Mouse (Mus musculus) liver, embryonic 12.5 days (tissue): ENCODE results near the gene Tsen15. TPM values are rescaled to one million over a fixed set of nuclear protein-coding genes. Genes with fewer than 3 reads are reported as not detected.
A peak's percentile ranks its signal among the peaks of the same experiment; 100 is the strongest.

Experiments
- ATAC-seq: fragments of 200-750 bp; cut with Nextera tagmentation; 2 replicates; pipeline ENCODE4 v1.8.0; 2017; ENCODE audit warnings: moderate number of reproducible peaks, mild to moderate bottlenecking, moderate library complexity
- H3K27ac ChIP-seq: fragments of 300-500 bp; sonication (generic); 2 replicates; pipeline ENCODE4 v1.5.1; 2016; ENCODE audit warnings: mild to moderate bottlenecking
- H3K27me3 ChIP-seq: fragments of 300-500 bp; sonication (generic); replicated peaks from 2 replicates; pipeline ENCODE4 v1.6.1; 2016; ENCODE audit warnings: mild to moderate bottlenecking, moderate library complexity
- H3K36me3 ChIP-seq: fragments of 300-500 bp; sonication (generic); 2 replicates; pipeline ENCODE4 v1.6.1; 2016; ENCODE audit warnings: mild to moderate bottlenecking, moderate library complexity
- H3K4me1 ChIP-seq: fragments of 300-500 bp; sonication (generic); 2 replicates; pipeline ENCODE4 v1.6.1; 2016
- H3K4me2 ChIP-seq: fragments of 300-500 bp; sonication (generic); 2 replicates; pipeline ENCODE4 v1.6.1; 2016; ENCODE audit warnings: mild to moderate bottlenecking, moderate library complexity
- H3K4me3 ChIP-seq: fragments of 300-500 bp; sonication (generic); 2 replicates; pipeline ENCODE4 v1.5.1; 2016; ENCODE audit warnings: mild to moderate bottlenecking, moderate library complexity
- H3K9ac ChIP-seq: fragments of 300-500 bp; sonication (generic); 2 replicates; pipeline ENCODE4 v1.6.1; 2016; ENCODE audit warnings: mild to moderate bottlenecking, moderate library complexity
- H3K9me3 ChIP-seq: fragments of 300-500 bp; sonication (generic); replicated peaks from 2 replicates; pipeline ENCODE4 v1.6.1; 2016; ENCODE audit warnings: mild to moderate bottlenecking, moderate library complexity
- WGBS: fragments of 180-500 bp; shearing (Covaris S2); methylation state at CpG from one replicate; pipeline ENCODE4 v1.1.7; 2016; ENCODE audit not compliant: insufficient replicate concordance; 5-methylcytosine and 5-hydroxymethylcytosine counted together
- polyA plus RNA-seq: library from polyadenylated mRNA; unstranded; fragments of >200 nt; fragmentation: Nextera tagmentation; extraction: Ambion mirVana; gene quantifications from 2 replicates; pipeline ENCODE4 v1.2.1, GENCODE M21; 2016

Tsen15 gene
- polyA plus RNA-seq, 1 experiment from 2014 or later, result 46.5 TPM

GRCm38 (mm10) chr1:152369139-152369538, 17.3 kb downstream of the Tsen15 start:
- Histone ChIP-seq H3K27ac (no peak overlapping the region), H3K36me3 (peaks cover 37% of the 10 kb centered on the region), H3K4me1 (no peaks in the 10 kb centered on the region), H3K4me2 (no peak overlapping the region), H3K4me3 (no peak overlapping the region), H3K9me3 (no peaks in the 10 kb centered on the region), H3K9ac (no peak overlapping the region), H3K27me3 (no peaks in the 10 kb centered on the region)
- 30% methylated on average over 4 of the region's 4 CpGs for WGBS
- ATAC-seq, result 0 out of 2 replicates have a peak, but pooled peaks have one; percentile 46

GRCm38 (mm10) chr1:152368311-152369088, 18.0 kb downstream of the Tsen15 start:
- Histone ChIP-seq H3K9me3 (no peaks in the 10 kb centered on the region), H3K4me2 (no peak overlapping the region), H3K36me3 (peaks cover 34% of the 10 kb centered on the region)

GRCm38 (mm10) chr1:152356721-152357120, 29.8 kb downstream of the Tsen15 start:
- Histone ChIP-seq H3K36me3 (no peaks in the 10 kb centered on the region), H3K9me3 (no peaks in the 10 kb centered on the region), H3K4me1 (no peaks in the 10 kb centered on the region), H3K27me3 (no peaks in the 10 kb centered on the region), H3K27ac (no peak overlapping the region), H3K4me3 (no peak overlapping the region), H3K4me2 (no peak overlapping the region), H3K9ac (no peak overlapping the region)
- no peak for ATAC-seq
- 71% methylated on average over 4 of the region's 4 CpGs for WGBS

More at GRCm38 (mm10) chr1:152368311-152369088, 18.0 kb downstream of the Tsen15 start:
- H3K4me3 ChIP-seq, result no peak overlapping the region
- no peak for ATAC-seq
- H3K27ac ChIP-seq, result no peak overlapping the region
- no peaks in the 10 kb centered on the region for H3K27me3 ChIP-seq
- 64% methylated on average over 13 of the region's 13 CpGs for WGBS
- H3K9ac ChIP-seq, result no peak overlapping the region
- no peaks in the 10 kb centered on the region for H3K4me1 ChIP-seq

- no peak overlapping the region for H3K4me2 ChIP-seq
- H3K9ac ChIP-seq, result no peak overlapping the region
- H3K9me3 ChIP-seq, result no peaks in the 10 kb centered on the region
- no peaks in the 10 kb centered on the region for H3K27me3 ChIP-seq
- H3K27ac ChIP-seq, result no peak overlapping the region
- H3K36me3 ChIP-seq, result no peaks in the 10 kb centered on the region
- ATAC-seq, result no peak
- H3K4me3 ChIP-seq, result no peak overlapping the region
- no peaks in the 10 kb centered on the region for H3K4me1 ChIP-seq
Measured at GRCm38 (mm10) chr1:152347946-152348345, 38.5 kb downstream of the Tsen15 start.

- no peak overlapping the region for H3K9ac ChIP-seq
- no peaks in the 10 kb centered on the region for H3K9me3 ChIP-seq
- H3K4me1 ChIP-seq, result no peaks in the 10 kb centered on the region
- no peak for ATAC-seq
- H3K27me3 ChIP-seq, result no peaks in the 10 kb centered on the region
- H3K4me3 ChIP-seq, result no peak overlapping the region
- no peak overlapping the region for H3K4me2 ChIP-seq
- H3K27ac ChIP-seq, result no peak overlapping the region
- H3K36me3 ChIP-seq, result no peaks in the 10 kb centered on the region
- 74% methylated on average over 6 of the region's 6 CpGs for WGBS
Measured at GRCm38 (mm10) chr1:152324024-152324423, 62.5 kb downstream of the Tsen15 start.

Other genes with a start within 250 kb of the Tsen15 start
- 0.57 and 0.60 TPM in 2 replicates for gene Colgalt2, start 13.1 kb upstream of the Tsen15 start, polyA plus RNA-seq